Mouse (Mus musculus) c-Kit-positive CD71-negative TER-119-negative erythroid progenitor cells, embryonic 14.5 days (primary cell): ENCODE measurements around the gene Sema3e.

ENCODE experiments used
- DNase-seq: peaks from one replicate; pipeline ENCODE4 v3.0.0-alpha.2; 2013; ENCODE audit warnings: low read depth

The Sema3e gene

DNA sequence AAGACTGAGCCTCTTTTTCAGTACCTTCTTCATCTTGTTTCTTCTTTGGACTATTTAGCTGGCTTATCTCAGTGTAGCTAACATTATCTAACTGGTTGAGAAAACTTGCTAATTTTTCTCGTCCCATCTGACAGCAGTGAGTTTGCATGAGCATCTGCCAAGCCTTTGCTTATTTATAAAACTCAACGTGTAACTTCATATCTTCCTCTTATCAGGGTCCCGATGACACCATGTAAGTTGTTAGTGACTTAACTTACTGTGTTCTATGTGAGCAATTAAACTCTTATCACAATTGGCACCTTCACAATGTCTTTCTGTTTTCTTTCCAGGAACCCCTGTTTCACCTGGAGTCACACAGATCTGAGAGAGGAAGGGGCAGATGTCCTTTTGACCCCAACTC lies 184.9 kb downstream of the Sema3e start:
- no peak for DNase-seq

DNA sequence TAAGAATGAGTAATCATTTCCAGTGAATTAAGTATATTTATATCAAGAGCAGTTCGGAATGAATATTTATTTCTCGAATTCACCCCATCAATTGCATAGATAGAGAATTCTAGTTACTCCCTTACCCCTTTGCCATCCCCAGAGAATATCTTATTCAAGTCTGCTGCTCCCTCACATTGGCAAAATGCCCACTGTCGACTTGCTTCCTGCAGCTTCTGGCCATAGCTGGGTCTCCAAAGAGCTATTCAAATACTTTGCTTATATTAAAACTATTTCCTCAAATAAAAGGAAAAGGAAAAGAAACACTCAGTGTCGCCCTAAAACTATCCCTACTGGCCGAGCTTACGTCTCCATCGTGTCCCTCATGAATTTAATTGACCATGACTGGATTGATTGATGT lies 191.1 kb downstream of the Sema3e start:
- no peak for DNase-seq

DNA sequence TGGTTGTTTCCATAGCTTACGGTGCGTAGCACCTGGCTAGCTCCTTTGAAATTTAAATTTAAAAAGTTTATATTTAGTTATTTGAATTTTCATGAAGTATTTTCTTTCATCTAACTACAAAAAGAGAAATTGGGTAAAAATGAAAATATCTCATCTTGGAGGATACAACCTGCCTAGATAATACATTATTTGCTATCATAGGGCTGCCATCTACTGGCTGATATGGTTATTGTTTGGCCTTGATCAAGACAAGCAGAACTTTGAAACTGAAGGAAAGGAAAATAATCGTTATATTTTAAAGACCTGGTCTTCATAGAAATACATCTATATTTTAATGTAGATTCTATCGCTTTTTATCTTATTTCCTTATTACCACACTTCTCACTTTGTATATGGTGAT lies 193.6 kb downstream of the Sema3e start:
- DNase-seq, result no peak

DNA sequence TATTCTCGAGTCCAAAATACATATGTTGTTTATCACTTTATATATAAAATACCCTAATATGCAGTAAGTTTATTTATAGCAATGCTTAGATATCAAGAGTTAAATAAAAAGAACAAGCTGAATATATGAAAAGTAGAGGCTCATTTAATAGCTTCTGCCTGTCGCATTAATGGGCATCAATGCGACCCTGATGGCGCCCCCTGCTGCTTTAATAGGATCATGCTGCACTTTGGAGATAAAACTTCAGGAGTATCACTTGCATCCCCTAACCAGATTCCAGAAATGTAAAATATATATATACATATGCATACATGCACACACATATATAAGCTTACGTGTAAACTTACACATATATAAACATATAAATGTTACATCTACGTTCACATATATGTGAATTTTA lies 199.4 kb downstream of the Sema3e start:
- no peak for DNase-seq

DNA sequence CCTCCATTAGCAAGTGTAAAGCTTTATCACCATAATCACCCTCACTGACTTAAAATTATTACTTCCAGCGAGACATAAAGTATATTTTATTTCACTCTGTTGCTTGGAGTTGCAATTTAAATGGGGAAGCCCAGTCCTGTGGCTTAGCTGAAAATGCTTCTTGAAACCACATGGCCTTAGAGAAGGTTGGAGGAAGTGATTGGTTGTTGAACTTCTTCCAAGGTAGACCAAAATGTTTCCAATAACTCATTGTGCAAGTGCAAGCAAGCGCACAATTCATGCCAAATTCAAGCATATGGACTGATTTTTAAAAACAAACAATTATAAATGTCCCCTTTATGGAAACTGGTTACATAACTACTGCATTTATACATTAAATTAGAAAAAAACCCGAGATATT lies 206.0 kb downstream of the Sema3e start:
- DNase-seq, result no peak

DNA sequence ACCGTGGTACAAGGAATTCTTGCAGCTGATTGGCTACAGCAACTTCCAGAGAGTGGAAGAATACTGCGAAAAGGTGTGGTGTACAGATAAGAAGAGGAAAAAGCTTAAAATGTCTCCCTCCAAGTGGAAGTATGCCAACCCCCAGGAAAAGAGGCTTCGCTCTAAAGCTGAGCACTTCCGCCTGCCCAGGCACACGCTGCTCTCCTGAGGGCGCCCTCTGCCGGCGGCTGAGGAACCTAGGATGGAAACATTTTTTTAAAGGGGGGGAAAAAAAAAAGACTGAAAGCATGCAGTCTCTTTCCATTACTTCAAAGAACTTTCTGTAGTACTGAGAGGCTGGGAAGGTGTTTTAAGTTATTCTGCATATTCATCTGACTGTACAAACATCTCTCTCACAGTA lies 227.5 kb downstream of the Sema3e start:
- peak; percentile 7 for DNase-seq

DNA sequence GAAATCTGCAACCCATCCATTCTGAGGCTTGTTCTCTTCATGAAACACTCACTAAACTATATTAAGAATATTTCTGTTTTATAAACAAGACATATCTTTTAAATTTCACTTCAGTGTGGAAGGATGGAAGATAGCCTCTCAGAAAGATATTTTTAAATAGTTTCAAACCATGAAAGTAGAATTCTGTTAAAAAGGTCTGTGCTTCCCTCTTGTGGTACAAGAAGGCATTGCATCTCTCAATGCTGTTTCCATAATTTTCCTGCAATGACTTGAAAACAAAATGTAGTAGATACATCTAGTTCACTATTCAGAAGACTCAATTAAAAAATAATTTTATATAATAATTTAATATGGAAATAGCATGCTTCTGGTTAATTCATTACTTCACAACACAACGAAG lies 228.3 kb downstream of the Sema3e start:
- DNase-seq, result peak; percentile 8

DNA sequence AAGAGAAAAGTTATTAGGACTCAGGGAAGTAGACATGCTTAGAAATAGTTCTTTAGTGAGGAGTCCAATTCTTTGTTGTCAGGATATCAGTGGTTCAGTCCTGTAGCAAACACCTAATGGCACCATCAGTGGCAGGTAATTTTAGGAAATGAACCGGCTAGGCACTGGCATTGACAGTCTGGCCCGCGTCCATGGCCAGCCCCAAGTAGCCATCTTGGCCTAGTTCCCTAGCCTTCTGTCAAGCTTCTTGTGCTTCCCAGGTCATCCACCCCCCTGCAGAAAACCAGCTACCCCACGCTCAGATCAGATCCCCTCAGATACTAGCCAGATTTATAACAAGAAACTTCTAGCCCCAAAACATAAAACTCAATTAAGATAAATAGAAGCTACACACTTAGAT lies 235.1 kb downstream of the Sema3e start:
- no peak for DNase-seq

DNA sequence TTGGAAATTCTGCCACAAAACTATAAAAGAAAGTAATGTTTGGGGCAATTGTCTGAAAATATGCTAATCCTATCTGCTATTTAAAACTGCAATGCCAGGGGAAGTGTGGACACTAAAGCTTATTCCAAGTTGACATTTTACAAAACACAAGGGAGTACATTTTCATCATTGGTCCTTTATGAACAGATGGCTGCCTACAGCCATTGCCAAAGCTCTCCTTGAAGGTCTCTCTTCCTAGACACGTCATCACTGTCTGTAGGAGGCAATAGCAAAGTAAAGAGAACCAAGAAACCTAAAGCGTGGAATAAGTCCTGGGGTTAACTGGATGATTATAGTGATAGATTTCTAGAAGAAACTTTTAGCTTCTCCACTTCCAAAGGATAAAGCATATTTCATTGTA lies 242.3 kb downstream of the Sema3e start:
- DNase-seq, result no peak
